Mouse (Mus musculus) kidney, postnatal 10 days (tissue): ENCODE measurements around the gene Paxx.
"Not testable (repeated sequence)": the region's sequence is repeated elsewhere in the genome, so short reads cannot be mapped to it uniquely, and the experiment has no call there.

ENCODE experiments used
- DNase-seq: peaks from one replicate; pipeline ENCODE4 v3.0.0; 2021; ENCODE audit warnings: mixed read lengths

Gene Paxx

GRCm38 (mm10) chr2:25441067-25441466, 19.8 kb downstream of the Paxx start:
- DNase-seq: no peak

GRCm38 (mm10) chr2:25436286-25436820, 24.5 kb downstream of the Paxx start:
- DNase-seq: no peak

GRCm38 (mm10) chr2:25434292-25434691, 26.6 kb downstream of the Paxx start:
- no peak for DNase-seq

- DNase-seq: no peak
Observed at GRCm38 (mm10) chr2:25433101-25433500, 27.8 kb downstream of the Paxx start.

- DNase-seq: no peak
Observed at GRCm38 (mm10) chr2:25432326-25433098, 28.4 kb downstream of the Paxx start.

GRCm38 (mm10) chr2:25431308-25431855, 29.5 kb downstream of the Paxx start:
- DNase-seq: no peak

- peak; percentile 64 for DNase-seq
Observed at GRCm38 (mm10) chr2:25430395-25431233, 30.3 kb downstream of the Paxx start.

- peak; percentile 41 for DNase-seq
Observed at GRCm38 (mm10) chr2:25429435-25430180, 31.3 kb downstream of the Paxx start.

- peak; percentile 96 for DNase-seq
Observed at GRCm38 (mm10) chr2:25428442-25429236, 32.3 kb downstream of the Paxx start, which contains the start of gene Abca2. Abca2 (plus strand) TSS chr2:25428703.

GRCm38 (mm10) chr2:25427256-25427655, 33.6 kb downstream of the Paxx start:
- DNase-seq: no peak

- DNase-seq: peak; percentile 82
Observed at GRCm38 (mm10) chr2:25426721-25427191, 34.1 kb downstream of the Paxx start.

GRCm38 (mm10) chr2:25425481-25425880, 35.4 kb downstream of the Paxx start:
- no peak for DNase-seq

- DNase-seq: no peak
Observed at GRCm38 (mm10) chr2:25423626-25424025, 37.3 kb downstream of the Paxx start.

GRCm38 (mm10) chr2:25422587-25423410, 38.1 kb downstream of the Paxx start, which contains the start of gene Fut7:
Fut7 (plus strand) TSS chr2:25423267.
- DNase-seq: no peak

GRCm38 (mm10) chr2:25421896-25422295, 39.0 kb downstream of the Paxx start:
- DNase-seq: peak; percentile 64

- DNase-seq: no peak
Observed at GRCm38 (mm10) chr2:25417426-25417825, 43.5 kb downstream of the Paxx start.

GRCm38 (mm10) chr2:25413436-25413835, 47.5 kb downstream of the Paxx start:
- not testable (repeated sequence) for DNase-seq

- DNase-seq: no peak
Observed at GRCm38 (mm10) chr2:25408908-25409307, 52.0 kb downstream of the Paxx start.
